Mouse (Mus musculus): ENCODE data around the gene Ubr1. TPM values are rescaled to one million over a fixed set of nuclear protein-coding genes. Genes with fewer than 3 reads are reported as not detected.
"Not testable (repeated sequence)": the region's sequence is repeated elsewhere in the genome, so short reads cannot be mapped to it uniquely, and the experiment has no call there.

The Ubr1 gene
- polyA plus RNA-seq, 1 experiment from 2014 or later: 17.9 TPM

DNA sequence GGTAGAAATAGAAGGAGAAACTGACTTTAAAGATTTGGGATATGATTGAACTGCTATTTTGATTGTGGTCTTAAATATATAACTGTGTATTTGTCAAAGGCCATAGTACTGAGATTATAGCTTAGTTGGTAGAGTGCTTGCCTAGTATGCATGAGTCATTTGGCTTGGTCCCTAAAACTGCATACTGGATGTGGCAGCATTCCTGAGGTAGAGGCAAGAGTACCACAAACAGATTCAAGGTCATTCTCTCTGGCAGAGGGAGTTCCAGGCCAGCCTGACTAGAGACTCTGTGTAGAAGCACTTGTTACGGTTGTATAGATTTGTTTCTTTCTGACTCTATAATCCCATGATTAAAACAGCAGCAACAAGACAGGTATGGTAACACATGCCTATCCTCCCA, 9.3 kb upstream of the Ubr1 start:
- 96% methylated on average over 1 of the region's 1 CpGs for WGBS
- no peak for ATAC-seq (ENCODE audit: low read depth)
- DNase-seq (ENCODE audit: low spot score): no peak
- no peak overlapping the region for H3K4me3 ChIP-seq (ENCODE audit: low read depth, low read length)
- H3K9ac ChIP-seq (ENCODE audit: low read depth, low read length): no peak overlapping the region
- H3K4me1 ChIP-seq (ENCODE audit: control insufficient read depth, insufficient read depth, low read length): 0 out of 2 replicates have a peak, but pooled peaks cover 2% of the 10 kb centered on the region
- no peak overlapping the region for H3K27ac ChIP-seq (replicated peaks; ENCODE audit: low read depth, low read length)
- peaks cover 4% of the 10 kb centered on the region; the same call in 1 of the 2 replicates for H3K27me3 ChIP-seq (replicated peaks; ENCODE audit: control insufficient read depth, insufficient read depth, low read length)
- no peaks in the 10 kb centered on the region for H3K36me3 ChIP-seq (ENCODE audit: control insufficient read depth, insufficient read depth, low read length)
- no peak overlapping the region for H3K4me2 ChIP-seq (ENCODE audit: low read depth, low read length)
- no peaks in the 10 kb centered on the region for H3K9me3 ChIP-seq (ENCODE audit: control insufficient read depth, low read length)

DNA sequence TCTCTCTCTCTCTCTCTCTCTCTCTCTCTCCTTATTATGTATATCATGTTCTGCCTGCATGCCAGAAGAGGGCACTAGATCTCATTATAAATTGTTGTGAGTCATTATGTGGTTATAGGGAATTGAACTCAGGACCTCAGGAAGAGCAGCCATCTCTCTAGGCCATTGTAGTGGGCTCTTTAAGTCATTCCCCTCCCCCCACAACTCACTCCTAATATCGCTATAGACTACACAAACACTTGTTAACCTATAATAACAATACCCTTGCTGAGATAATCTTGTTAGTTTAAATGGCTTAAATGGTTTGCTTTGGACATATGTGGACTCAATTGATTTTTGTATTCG, 8.2 kb upstream of the Ubr1 start:
- peaks cover 4% of the 10 kb centered on the region; the same call in 1 of the 2 replicates for H3K27me3 ChIP-seq (replicated peaks; ENCODE audit: control insufficient read depth, insufficient read depth, low read length)
- H3K4me3 ChIP-seq (ENCODE audit: low read depth, low read length): no peak overlapping the region
- WGBS: 56% methylated on average over 2 of the region's 2 CpGs
- no peak for ATAC-seq (ENCODE audit: low read depth)
- no peak overlapping the region for H3K27ac ChIP-seq (replicated peaks; ENCODE audit: low read depth, low read length)
- H3K4me2 ChIP-seq (ENCODE audit: low read depth, low read length): no peak overlapping the region
- peak; percentile 10 for DNase-seq (ENCODE audit: low spot score)
- 0 out of 2 replicates have a peak, but pooled peaks cover 2% of the 10 kb centered on the region for H3K4me1 ChIP-seq (ENCODE audit: control insufficient read depth, insufficient read depth, low read length)
- no peaks in the 10 kb centered on the region for H3K9me3 ChIP-seq (ENCODE audit: control insufficient read depth, low read length)
- no peak overlapping the region for H3K9ac ChIP-seq (ENCODE audit: low read depth, low read length)
- H3K36me3 ChIP-seq (ENCODE audit: control insufficient read depth, insufficient read depth, low read length): no peaks in the 10 kb centered on the region

DNA sequence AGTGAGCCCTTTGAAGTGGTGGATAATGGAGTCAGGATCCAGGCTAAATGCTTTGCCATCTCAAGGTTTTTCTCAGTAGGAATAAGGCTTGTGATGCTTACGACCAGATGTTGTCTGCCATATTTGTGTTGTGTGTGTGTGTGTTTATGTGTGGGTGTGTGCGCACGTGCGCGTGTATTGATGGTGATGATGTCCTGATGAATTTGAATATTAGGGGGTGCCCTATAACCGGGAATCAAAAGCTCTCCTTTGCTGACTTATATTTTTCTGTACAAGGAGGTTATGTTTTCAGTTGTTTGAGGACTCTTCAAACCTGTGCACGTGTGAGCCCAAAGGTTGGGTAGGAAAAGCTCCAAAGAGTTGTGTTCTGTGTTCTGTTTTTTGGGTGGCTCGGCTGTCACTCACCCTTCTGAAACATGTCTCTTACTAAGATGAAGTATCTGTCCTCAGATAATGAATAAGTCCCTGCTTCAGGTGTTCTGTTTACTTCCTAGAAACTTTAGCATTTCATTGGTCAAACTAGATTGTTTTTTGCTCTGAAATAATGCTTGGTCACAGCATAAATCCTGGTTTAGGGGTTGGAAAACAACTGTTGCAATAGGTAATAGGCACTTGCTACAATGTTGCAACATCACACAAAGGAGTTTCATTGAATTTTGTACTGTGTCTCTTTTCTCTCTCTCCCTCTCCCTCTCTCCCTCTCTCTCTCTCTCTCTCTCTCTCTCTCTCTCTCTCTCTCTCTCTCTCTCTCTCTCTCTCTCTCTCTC, 7.6 kb upstream of the Ubr1 start:
- Histone ChIP-seq H3K4me1 (ENCODE audit: control insufficient read depth, insufficient read depth, low read length) (0 out of 2 replicates have a peak, but pooled peaks cover 2% of the 10 kb centered on the region), H3K4me3 (ENCODE audit: low read depth, low read length) (peak overlapping the region; percentile 72), H3K36me3 (ENCODE audit: control insufficient read depth, insufficient read depth, low read length) (no peaks in the 10 kb centered on the region), H3K27me3 (replicated peaks; ENCODE audit: control insufficient read depth, insufficient read depth, low read length) (peaks cover 5% of the 10 kb centered on the region; the same call in 1 of the 2 replicates), H3K4me2 (ENCODE audit: low read depth, low read length) (peak overlapping the region; percentile 98), H3K9me3 (ENCODE audit: control insufficient read depth, low read length) (no peaks in the 10 kb centered on the region), H3K27ac (replicated peaks; ENCODE audit: low read depth, low read length) (no peak overlapping the region), H3K9ac (ENCODE audit: low read depth, low read length) (peak overlapping the region; percentile 81; the same call in 1 of the 2 replicates)
- ATAC-seq (ENCODE audit: low read depth): 0 out of 2 replicates have a peak, but pooled peaks have one; percentile 10
- DNase-seq (ENCODE audit: low spot score): no peak
- WGBS: 89% methylated on average over 8 of the region's 8 CpGs

DNA sequence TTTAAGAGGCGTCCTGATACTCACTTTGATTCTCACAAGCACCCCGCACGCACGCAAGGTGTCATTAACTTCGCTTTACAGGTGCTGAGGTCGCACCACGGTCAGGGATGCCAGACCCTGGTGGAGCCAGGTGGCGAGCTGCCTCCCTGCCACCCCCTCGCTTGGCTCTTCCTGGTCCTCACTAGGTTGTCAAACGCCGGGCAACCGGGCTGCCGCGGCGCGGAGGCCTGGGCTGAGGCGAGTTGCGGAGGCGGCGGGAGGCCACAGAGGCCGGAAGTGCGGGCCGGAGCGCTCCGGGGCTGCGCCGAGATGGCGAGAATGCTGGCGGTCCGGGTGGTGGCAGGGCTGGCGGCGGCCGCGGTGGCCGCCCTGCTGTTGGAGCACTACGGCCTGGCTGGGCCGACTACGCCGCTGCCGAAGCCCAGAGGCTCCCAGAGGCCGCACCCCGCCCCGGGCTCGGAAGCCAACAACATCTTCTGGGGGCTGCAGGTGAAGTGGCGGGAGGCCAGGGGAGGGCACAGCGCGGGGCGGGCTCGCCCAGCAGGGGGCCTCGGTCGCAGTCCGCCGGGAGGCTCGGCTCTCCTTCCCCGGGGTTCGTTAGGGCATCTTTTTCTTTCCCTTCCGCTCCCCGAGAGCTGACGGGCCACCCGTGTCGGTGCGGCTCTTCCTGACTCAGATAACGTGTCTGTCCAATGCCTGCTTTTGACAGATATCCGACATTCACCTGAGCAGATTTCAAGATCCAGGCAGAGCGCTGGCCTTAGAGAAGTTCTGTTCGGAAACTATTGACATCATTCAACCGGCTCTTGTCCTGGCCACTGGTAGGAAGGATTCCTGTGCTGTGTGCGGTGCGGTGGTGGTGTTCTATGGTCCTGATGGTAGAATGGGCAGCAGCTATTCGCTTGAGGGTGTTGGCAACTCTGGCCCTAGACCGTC, 6.7 kb upstream of the Ubr1 start, which contains the start of gene Tmem62:
Gene Tmem62, plus strand, starts transcription at position 28 of the 936 bp plus-strand sequence.
- Histone ChIP-seq H3K36me3 (ENCODE audit: control insufficient read depth, insufficient read depth, low read length) (no peaks in the 10 kb centered on the region), H3K27ac (replicated peaks; ENCODE audit: low read depth, low read length) (0 out of 2 replicates have a peak within 1 kb of the TSS, but pooled peaks have one; percentile 15), H3K4me2 (ENCODE audit: low read depth, low read length) (peak within 1 kb of the TSS; percentile 98), H3K9ac (ENCODE audit: low read depth, low read length) (peak within 1 kb of the TSS; percentile 81), H3K9me3 (ENCODE audit: control insufficient read depth, low read length) (no peaks in the 10 kb centered on the region), H3K27me3 (replicated peaks; ENCODE audit: control insufficient read depth, insufficient read depth, low read length) (peaks cover 9% of the 10 kb centered on the region; the same call in 1 of the 2 replicates), H3K4me1 (ENCODE audit: control insufficient read depth, insufficient read depth, low read length) (0 out of 2 replicates have a peak, but pooled peaks cover 2% of the 10 kb centered on the region), H3K4me3 (ENCODE audit: low read depth, low read length) (peak within 1 kb of the TSS; percentile 72)
- ATAC-seq (ENCODE audit: low read depth): peak; percentile 84
- WGBS: 2% methylated on average over 44 of the region's 71 CpGs
- peak; percentile 27 for DNase-seq (ENCODE audit: low spot score)

DNA sequence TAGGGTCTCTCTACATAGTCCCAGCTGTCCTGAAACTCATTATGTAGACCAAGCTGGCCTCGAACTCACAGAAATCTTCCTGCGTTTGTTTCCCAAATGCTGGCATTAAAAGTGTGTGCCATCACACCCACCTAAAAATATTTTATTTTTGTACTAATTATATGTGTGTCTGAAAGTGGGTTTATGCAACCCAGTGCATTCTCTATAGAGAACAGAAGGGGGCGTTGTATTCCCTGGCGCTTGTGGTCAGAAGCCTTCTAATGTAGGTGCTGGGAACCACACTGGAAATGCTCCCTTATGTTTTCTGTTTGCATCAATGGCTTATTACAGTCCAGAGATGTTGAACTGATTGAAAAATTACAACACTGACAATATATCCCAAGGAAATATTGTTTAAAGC, 5.8 kb upstream of the Ubr1 start:
- Histone ChIP-seq H3K4me1 (ENCODE audit: control insufficient read depth, insufficient read depth, low read length) (0 out of 2 replicates have a peak, but pooled peaks cover 2% of the 10 kb centered on the region), H3K27me3 (replicated peaks; ENCODE audit: control insufficient read depth, insufficient read depth, low read length) (peaks cover 9% of the 10 kb centered on the region; the same call in 1 of the 2 replicates), H3K9me3 (ENCODE audit: control insufficient read depth, low read length) (no peaks in the 10 kb centered on the region), H3K36me3 (ENCODE audit: control insufficient read depth, insufficient read depth, low read length) (no peaks in the 10 kb centered on the region), H3K4me3 (ENCODE audit: low read depth, low read length) (no peak overlapping the region), H3K27ac (replicated peaks; ENCODE audit: low read depth, low read length) (no peak overlapping the region), H3K9ac (ENCODE audit: low read depth, low read length) (no peak overlapping the region), H3K4me2 (ENCODE audit: low read depth, low read length) (no peak overlapping the region)
- WGBS: 57% methylated on average over 4 of the region's 4 CpGs
- ATAC-seq (ENCODE audit: low read depth) (no peak), DNase-seq (ENCODE audit: low spot score) (no peak)

DNA sequence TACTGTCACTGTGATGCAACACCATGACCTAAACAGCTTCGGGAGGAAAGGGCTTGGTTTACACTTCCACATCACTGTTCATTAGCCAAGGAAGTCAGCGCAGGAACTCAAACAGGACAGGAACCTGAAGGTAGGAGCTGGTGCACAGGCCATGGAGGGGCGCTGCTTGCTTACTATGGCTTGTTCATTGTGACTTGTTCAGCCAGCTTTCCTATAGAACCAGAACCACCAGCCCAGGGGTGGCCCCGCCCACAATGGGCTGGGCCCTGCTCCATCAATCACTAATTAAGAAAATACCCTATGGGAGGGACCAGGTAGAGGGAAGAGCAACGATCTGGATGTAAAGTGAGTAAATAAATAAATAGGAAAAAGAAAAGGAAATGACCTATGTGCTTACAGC, 2.4 kb upstream of the Ubr1 start:
- H3K27me3 ChIP-seq (replicated peaks; ENCODE audit: control insufficient read depth, insufficient read depth, low read length): peaks cover 9% of the 10 kb centered on the region; the same call in 1 of the 2 replicates
- no peaks in the 10 kb centered on the region for H3K9me3 ChIP-seq (ENCODE audit: control insufficient read depth, low read length)
- 14% methylated on average over 5 of the region's 5 CpGs for WGBS
- ATAC-seq (ENCODE audit: low read depth) (no peak), DNase-seq (ENCODE audit: low spot score) (no peak)
- H3K9ac ChIP-seq (ENCODE audit: low read depth, low read length): no peak overlapping the region
- H3K4me2 ChIP-seq (ENCODE audit: low read depth, low read length): peak overlapping the region; percentile 7; the same call in 1 of the 2 replicates
- no peak overlapping the region for H3K27ac ChIP-seq (replicated peaks; ENCODE audit: low read depth, low read length)
- H3K4me1 ChIP-seq (ENCODE audit: control insufficient read depth, insufficient read depth, low read length): peaks cover 11% of the 10 kb centered on the region
- H3K36me3 ChIP-seq (ENCODE audit: control insufficient read depth, insufficient read depth, low read length): no peaks in the 10 kb centered on the region
- H3K4me3 ChIP-seq (ENCODE audit: low read depth, low read length): peak overlapping the region; percentile 10; the same call in 1 of the 2 replicates

DNA sequence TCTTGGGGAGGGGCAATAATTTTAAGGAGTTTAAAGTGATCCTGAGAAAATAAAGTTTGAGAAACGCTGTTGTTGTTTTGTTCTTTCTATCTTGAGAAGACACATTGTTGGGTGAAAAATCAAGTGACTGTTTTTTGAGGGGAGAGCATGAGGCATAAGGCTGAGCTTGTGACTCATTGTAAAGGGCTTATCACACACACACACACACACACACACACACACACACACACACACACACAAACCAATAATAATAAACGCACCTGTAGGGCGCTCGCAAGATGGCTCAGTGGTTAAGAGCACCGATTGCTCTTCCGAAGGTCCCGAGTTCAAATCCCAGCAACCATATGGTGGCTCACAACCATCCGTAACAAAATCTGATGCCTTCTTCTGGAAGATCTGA, 1.7 kb upstream of the Ubr1 start:
- H3K9ac ChIP-seq (ENCODE audit: low read depth, low read length); ATAC-seq (ENCODE audit: low read depth); H3K27me3 ChIP-seq (replicated peaks; ENCODE audit: control insufficient read depth, insufficient read depth, low read length); H3K4me3 ChIP-seq (ENCODE audit: low read depth, low read length); DNase-seq (ENCODE audit: low spot score); H3K4me2 ChIP-seq (ENCODE audit: low read depth, low read length); H3K9me3 ChIP-seq (ENCODE audit: control insufficient read depth, low read length); H3K36me3 ChIP-seq (ENCODE audit: control insufficient read depth, insufficient read depth, low read length); H3K27ac ChIP-seq (replicated peaks; ENCODE audit: low read depth, low read length): not testable (repeated sequence)
- peaks cover 11% of the 10 kb centered on the region for H3K4me1 ChIP-seq (ENCODE audit: control insufficient read depth, insufficient read depth, low read length)
- 95% methylated on average over 8 of the region's 8 CpGs for WGBS

DNA sequence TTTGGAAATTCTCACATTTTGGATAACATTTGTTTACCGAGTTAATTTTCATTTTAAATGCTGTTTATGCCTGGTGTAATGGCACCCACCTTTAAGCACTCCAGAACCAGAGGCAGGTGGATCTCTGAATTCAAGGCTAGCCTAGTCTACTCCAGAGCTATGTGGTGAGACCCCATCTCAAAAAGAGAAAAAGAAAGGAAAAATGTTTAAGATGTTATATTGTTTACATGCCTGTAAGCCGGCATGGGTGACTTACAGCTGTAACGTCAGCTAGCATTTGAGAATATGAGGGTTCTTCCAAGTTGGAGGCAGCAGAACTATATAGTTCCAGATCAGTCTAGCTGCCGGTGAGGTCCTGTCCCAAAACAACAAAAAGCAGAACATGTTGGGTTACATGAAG, 1.3 kb upstream of the Ubr1 start:
- no peak for ATAC-seq (ENCODE audit: low read depth)
- Histone ChIP-seq H3K27ac (replicated peaks; ENCODE audit: low read depth, low read length) (no peak overlapping the region), H3K4me1 (ENCODE audit: control insufficient read depth, insufficient read depth, low read length) (peaks cover 11% of the 10 kb centered on the region), H3K4me3 (ENCODE audit: low read depth, low read length) (no peak overlapping the region), H3K36me3 (ENCODE audit: control insufficient read depth, insufficient read depth, low read length) (no peaks in the 10 kb centered on the region), H3K4me2 (ENCODE audit: low read depth, low read length) (no peak overlapping the region), H3K9me3 (ENCODE audit: control insufficient read depth, low read length) (no peaks in the 10 kb centered on the region), H3K27me3 (replicated peaks; ENCODE audit: control insufficient read depth, insufficient read depth, low read length) (peaks cover 5% of the 10 kb centered on the region; the same call in 1 of the 2 replicates), H3K9ac (ENCODE audit: low read depth, low read length) (no peak overlapping the region)
- DNase-seq (ENCODE audit: low spot score): no peak
- WGBS: 89% methylated on average over 4 of the region's 4 CpGs
